Mouse (Mus musculus) olfactory bulb, adult 2 months (tissue): Measurements from ENCODE around the gene Lrtm2. TPM values are rescaled to one million over a fixed set of nuclear protein-coding genes. Genes with fewer than 3 reads are reported as not detected.

Experiments used
- H3K27ac ChIP-seq: fragments of 200-500 bp; 2 replicates; pipeline ENCODE4 v1.5.1; 2012; ENCODE audit warnings: low read depth, low read length; ENCODE audit not compliant: insufficient read depth
- H3K4me1 ChIP-seq: fragments of 200-500 bp; 2 replicates; pipeline ENCODE4 v1.6.1; 2012; ENCODE audit warnings: low read length; ENCODE audit not compliant: control insufficient read depth, insufficient read depth
- H3K4me3 ChIP-seq: fragments of 200-500 bp; 2 replicates; pipeline ENCODE4 v1.5.1; 2012; ENCODE audit warnings: mild to moderate bottlenecking, low read depth, low read length, moderate library complexity; ENCODE audit not compliant: insufficient read depth
- CTCF ChIP-seq: fragments of 200-500 bp; IDR thresholded peaks from 2 replicates; pipeline ENCODE4 v1.5.1; 2012; ENCODE audit warnings: low read depth, mild to moderate bottlenecking, low read length, moderate library complexity; ENCODE audit not compliant: insufficient read depth
- POLR2A ChIP-seq: fragments of 200-500 bp; IDR thresholded peaks from 2 replicates; pipeline ENCODE4 v1.6.1; 2012; ENCODE audit warnings: mild to moderate bottlenecking, low read depth, low read length, moderate library complexity; ENCODE audit not compliant: insufficient read depth
- WGBS: fragments of 180-500 bp; shearing (Covaris S2); methylation state at CpG from one replicate; pipeline ENCODE4 v1.1.7; 2018; 5-methylcytosine and 5-hydroxymethylcytosine counted together
- polyA plus RNA-seq: library from polyadenylated mRNA; stranded (reverse); fragments of >200 nt; gene quantifications from 2 replicates; pipeline ENCODE4 v1.2.4, GENCODE M21; 2012; ENCODE audit warnings: low replicate concordance; ENCODE audit not compliant: missing spikeins, insufficient read depth, insufficient read length

Gene Lrtm2
- polyA plus RNA-seq, 1 experiment: not detected

DNA sequence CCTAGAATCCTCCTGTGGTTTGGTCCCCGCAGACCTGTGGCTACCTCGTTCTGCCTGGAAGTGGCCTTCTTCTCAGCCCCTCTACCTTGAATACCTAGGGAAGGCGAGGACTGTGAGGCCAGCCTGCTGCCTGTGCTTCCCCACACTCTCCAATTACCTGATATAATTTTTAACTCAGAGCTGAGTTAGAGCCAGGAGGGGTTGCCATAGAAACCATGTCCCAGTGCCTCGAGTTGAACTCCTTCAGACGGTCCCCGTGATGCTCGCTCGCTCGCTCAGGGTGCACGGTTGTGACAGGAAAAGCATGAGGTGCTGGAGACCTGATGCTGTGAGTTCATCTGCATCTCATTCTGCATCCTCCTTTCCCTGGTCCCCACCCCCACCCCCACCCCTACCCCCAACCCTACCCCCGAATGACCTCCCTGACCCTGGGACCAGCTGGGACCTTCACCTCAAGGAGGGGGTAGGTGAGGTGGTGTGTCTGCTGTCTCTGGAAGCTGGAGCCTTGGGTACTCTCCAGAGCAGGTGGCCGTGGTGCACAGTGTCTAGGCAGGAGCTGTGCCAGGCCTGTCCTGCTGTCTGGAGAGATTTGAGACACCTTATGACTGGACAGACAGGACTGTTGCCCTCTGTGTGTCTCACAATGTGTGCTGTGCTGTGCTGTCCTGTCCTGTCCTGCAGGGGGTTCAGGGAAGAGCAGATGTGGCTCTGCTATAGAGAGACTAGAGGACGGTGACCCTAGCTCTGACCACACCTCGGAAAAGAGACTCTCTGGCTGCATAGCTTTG, 16.8 kb downstream of the Lrtm2 start:
- H3K27ac ChIP-seq: peak overlapping the region; percentile 42; the same call in 1 of the 2 replicates
- 47% methylated on average over 14 of the region's 14 CpGs for WGBS
- TF ChIP-seq CTCF: no peak
- no peak for TF ChIP-seq POLR2A
- no peak overlapping the region for H3K4me3 ChIP-seq
- peaks cover 67% of the 10 kb centered on the region for H3K4me1 ChIP-seq

DNA sequence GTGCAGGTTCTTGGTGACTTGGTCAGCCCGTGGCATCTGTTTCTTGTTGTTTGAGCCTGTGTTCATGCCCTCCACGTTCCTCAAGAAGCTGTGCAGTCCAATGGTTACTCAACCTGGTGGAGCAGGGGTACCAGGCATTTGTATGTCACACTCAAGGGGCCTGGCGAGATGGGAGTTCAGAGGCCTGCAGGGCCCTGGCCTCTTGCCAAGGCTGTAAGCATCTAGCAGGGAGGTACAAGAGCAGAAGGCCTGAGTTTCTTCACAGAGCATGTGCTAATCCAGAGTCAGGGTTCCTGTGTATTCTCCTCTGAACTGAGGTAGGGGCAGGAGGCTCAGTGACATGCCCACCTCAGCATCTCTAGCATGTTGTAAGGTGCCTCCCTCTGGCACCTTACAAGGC, 17.5 kb downstream of the Lrtm2 start:
- Histone ChIP-seq H3K4me3 (no peak overlapping the region), H3K4me1 (peaks cover 70% of the 10 kb centered on the region), H3K27ac (peak overlapping the region; percentile 7; the same call in 1 of the 2 replicates)
- 67% methylated on average over 3 of the region's 3 CpGs for WGBS
- TF ChIP-seq CTCF (no peak), POLR2A (no peak)

DNA sequence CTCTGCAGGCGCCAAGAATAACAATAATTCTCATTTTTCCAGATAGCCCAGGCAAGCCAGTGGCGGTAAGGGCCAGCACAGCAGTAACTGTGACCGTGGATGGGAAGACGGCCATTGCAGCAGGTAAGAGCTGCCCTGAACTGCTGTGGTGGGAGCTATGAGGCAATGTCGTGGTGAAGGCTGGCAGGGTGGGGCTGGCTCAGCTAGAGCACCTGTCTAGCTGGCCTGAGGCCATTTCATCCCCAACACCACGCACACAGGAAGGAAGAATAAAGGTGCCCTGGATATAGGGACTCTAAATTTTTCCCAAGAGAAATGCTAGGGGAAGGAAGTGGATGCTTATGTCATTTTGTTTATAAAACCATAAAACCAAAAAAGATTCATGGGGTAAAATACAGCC, 18.2 kb downstream of the Lrtm2 start:
- Histone ChIP-seq H3K4me3 (no peak overlapping the region), H3K4me1 (peaks cover 72% of the 10 kb centered on the region), H3K27ac (no peak overlapping the region)
- 90% methylated on average over 6 of the region's 6 CpGs for WGBS
- TF ChIP-seq CTCF (no peak), POLR2A (no peak)

- WGBS: 39% methylated on average over 9 of the region's 9 CpGs
- Histone ChIP-seq H3K4me1 (peaks cover 60% of the 10 kb centered on the region), H3K27ac (peak overlapping the region; percentile 61), H3K4me3 (no peak overlapping the region)
- no peak for TF ChIP-seq CTCF
- no peak for TF ChIP-seq POLR2A
Observed at GRCm38 (mm10) chr6:119310176-119310575, 20.4 kb downstream of the Lrtm2 start.

GRCm38 (mm10) chr6:119307867-119308413, 22.6 kb downstream of the Lrtm2 start:
- Histone ChIP-seq H3K4me1 (peaks cover 40% of the 10 kb centered on the region), H3K4me3 (no peak overlapping the region), H3K27ac (peak overlapping the region; percentile 63)
- no peak for TF ChIP-seq CTCF
- TF ChIP-seq POLR2A: no peak
- WGBS: 28% methylated on average over 10 of the region's 10 CpGs

GRCm38 (mm10) chr6:119303331-119303730, 27.2 kb downstream of the Lrtm2 start:
- Histone ChIP-seq H3K4me3 (no peak overlapping the region), H3K4me1 (peaks cover 12% of the 10 kb centered on the region), H3K27ac (no peak overlapping the region)
- no peak for TF ChIP-seq POLR2A
- no peak for TF ChIP-seq CTCF
- 93% methylated on average over 6 of the region's 6 CpGs for WGBS

DNA sequence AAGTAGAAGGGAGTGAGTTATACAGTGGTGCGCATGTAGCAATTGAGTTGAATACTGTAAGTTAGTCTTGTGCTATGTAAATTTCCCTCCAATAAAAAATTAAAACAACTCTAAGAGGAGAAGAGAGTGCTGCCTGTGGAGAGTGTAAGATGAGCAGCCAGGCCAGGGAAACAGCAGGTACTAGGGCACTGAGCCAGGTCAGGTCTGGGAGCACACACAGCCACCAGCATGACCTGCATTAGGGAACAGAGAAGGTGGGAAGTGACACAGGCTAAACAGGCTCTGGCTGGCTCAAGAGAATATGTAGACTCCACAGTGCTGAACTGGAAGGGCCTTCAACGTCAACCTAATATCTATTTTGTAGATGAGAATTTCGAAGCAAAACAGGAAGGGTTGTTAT, 29.3 kb downstream of the Lrtm2 start:
- H3K4me3 ChIP-seq: no peak overlapping the region
- H3K27ac ChIP-seq: no peak overlapping the region
- no peaks in the 10 kb centered on the region for H3K4me1 ChIP-seq
- TF ChIP-seq CTCF (no peak), POLR2A (no peak)
- WGBS: 100% methylated on average over 3 of the region's 3 CpGs

DNA sequence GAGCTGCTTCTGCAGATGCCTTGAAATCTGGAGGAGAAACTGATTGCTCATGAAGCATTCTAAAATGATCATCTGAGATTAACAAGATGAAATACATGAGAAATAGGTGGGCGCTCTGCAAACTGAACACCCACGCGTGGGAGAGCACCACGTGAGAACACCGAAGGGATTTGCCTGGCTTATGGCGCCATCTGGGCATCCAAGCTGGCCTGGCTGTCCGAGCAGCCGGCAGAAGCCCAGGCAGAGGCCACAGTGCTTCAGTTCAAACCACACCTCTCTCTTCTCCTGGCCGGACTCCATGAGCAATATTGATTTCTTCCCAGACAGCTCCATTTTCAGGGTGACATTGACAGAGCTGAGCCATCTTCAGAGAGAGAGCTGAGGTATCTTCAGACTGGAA, 49.8 kb downstream of the Lrtm2 start:
- 49% methylated on average over 9 of the region's 9 CpGs for WGBS
- no peak overlapping the region for H3K27ac ChIP-seq
- TF ChIP-seq POLR2A (no peak), CTCF (no peak)
- H3K4me1 ChIP-seq: peaks cover 21% of the 10 kb centered on the region
- H3K4me3 ChIP-seq: no peak overlapping the region

GRCm38 (mm10) chr6:119276713-119277112, 53.9 kb downstream of the Lrtm2 start:
- Histone ChIP-seq H3K27ac (peak overlapping the region; percentile 76), H3K4me3 (no peak overlapping the region), H3K4me1 (peaks cover 31% of the 10 kb centered on the region)
- TF ChIP-seq POLR2A (no peak), CTCF (no peak)
- 27% methylated on average over 2 of the region's 2 CpGs for WGBS

Other genes with a start within 250 kb of the Lrtm2 start
- not detected in 2 replicates for gene Dcp1b, start 155.5 kb downstream of the Lrtm2 start, polyA plus RNA-seq
- gene Cacna1c, start 134.3 kb downstream of the Lrtm2 start, polyA plus RNA-seq: 35.8 TPM in 1 of 2 replicates, not detected in the other
- not detected in 2 replicates for gene Cacna2d4, start 94.2 kb downstream of the Lrtm2 start, polyA plus RNA-seq
- not detected in 2 replicates for gene Adipor2, start 86.9 kb upstream of the Lrtm2 start, polyA plus RNA-seq
- gene Fbxl14, start 148.9 kb upstream of the Lrtm2 start, polyA plus RNA-seq: not detected in 2 replicates
- not detected in 2 replicates for gene Wnt5b, start 213.6 kb upstream of the Lrtm2 start, polyA plus RNA-seq